Mouse (Mus musculus): Measurements from ENCODE around the gene Anln.

The Anln gene

GRCm38 (mm10) chr9:22403501-22403900 lies 14.5 kb upstream of the Anln start:
- intact Hi-C loops (cut with DNase I): loop anchor here (5.0 to 10.0 kb wide), 3 partner anchors 76 to 249 kb away; partner anchors contain the start of gene Pigyl

- intact Hi-C loops (cut with DNase I): loop anchor here (5.0 to 10.0 kb wide), 3 partner anchors 76 to 248 kb away; partner anchors contain the start of gene Pigyl
Observed at GRCm38 (mm10) chr9:22402976-22403375, 14.0 kb upstream of the Anln start.

GRCm38 (mm10) chr9:22402001-22402400 lies 13.0 kb upstream of the Anln start:
- intact Hi-C loops (cut with DNase I): loop anchor here (5.0 to 10.0 kb wide), 3 partner anchors 75 to 247 kb away; partner anchors contain the start of gene Pigyl

- intact Hi-C loops (cut with DNase I): no loop called here
Observed at GRCm38 (mm10) chr9:22399021-22399420, 10.0 kb upstream of the Anln start.

- intact Hi-C loops (cut with DNase I): no loop called here
Observed at GRCm38 (mm10) chr9:22394725-22395124, 5.7 kb upstream of the Anln start.

- intact Hi-C loops (cut with DNase I): no loop called here
Observed at GRCm38 (mm10) chr9:22390390-22390789, 1.4 kb upstream of the Anln start.

- intact Hi-C loops (cut with DNase I): no loop called here
Observed at GRCm38 (mm10) chr9:22389736-22390245, 803 bp upstream of the Anln start.

GRCm38 (mm10) chr9:22388401-22388980 lies 497 bp downstream of the Anln start:
- intact Hi-C loops (cut with DNase I): no loop called here

GRCm38 (mm10) chr9:22387901-22388300 lies 1.1 kb downstream of the Anln start:
- intact Hi-C loops (cut with DNase I): no loop called here

GRCm38 (mm10) chr9:22385890-22386289 lies 3.1 kb downstream of the Anln start:
- intact Hi-C loops (cut with DNase I): no loop called here

GRCm38 (mm10) chr9:22376086-22376485 lies 12.9 kb downstream of the Anln start:
- intact Hi-C loops (cut with DNase I): no loop called here

- intact Hi-C loops (cut with DNase I): no loop called here
Observed at GRCm38 (mm10) chr9:22372760-22373159, 16.2 kb downstream of the Anln start.

GRCm38 (mm10) chr9:22368030-22368429 lies 21.0 kb downstream of the Anln start:
- intact Hi-C loops (cut with DNase I): no loop called here

GRCm38 (mm10) chr9:22366621-22367020 lies 22.4 kb downstream of the Anln start:
- intact Hi-C loops (cut with DNase I): no loop called here

- intact Hi-C loops (cut with DNase I): no loop called here
Observed at GRCm38 (mm10) chr9:22366221-22366620, 22.8 kb downstream of the Anln start.

GRCm38 (mm10) chr9:22360916-22361315 lies 28.1 kb downstream of the Anln start:
- intact Hi-C loops (cut with DNase I): no loop called here

GRCm38 (mm10) chr9:22355919-22356318 lies 33.1 kb downstream of the Anln start:
- intact Hi-C loops (cut with DNase I): no loop called here

GRCm38 (mm10) chr9:22353901-22354300 lies 35.1 kb downstream of the Anln start:
- intact Hi-C loops (cut with DNase I): no loop called here

GRCm38 (mm10) chr9:22353465-22353864 lies 35.5 kb downstream of the Anln start:
- intact Hi-C loops (cut with DNase I): no loop called here

GRCm38 (mm10) chr9:22340331-22340730 lies 48.7 kb downstream of the Anln start:
- intact Hi-C loops (cut with DNase I): no loop called here

- intact Hi-C loops (cut with DNase I): no loop called here
Observed at GRCm38 (mm10) chr9:22337217-22337616, 51.8 kb downstream of the Anln start.

GRCm38 (mm10) chr9:22327475-22328387 lies 61.3 kb downstream of the Anln start:
- intact Hi-C loops (cut with DNase I): loop anchor here (5.0 kb wide), 1 partner anchor 75 kb away; no protein-coding TSS in a partner anchor
